Mouse (Mus musculus) liver, postnatal 0 days (tissue): ENCODE measurements around the gene Ncor2. TPM values are rescaled to one million over a fixed set of nuclear protein-coding genes. Genes with fewer than 3 reads are reported as not detected.

Source experiments
- ATAC-seq: fragments of 200-750 bp; cut with Nextera tagmentation; 2 replicates; pipeline ENCODE4 v1.8.0; 2017; ENCODE audit warnings: mild to moderate bottlenecking, moderate library complexity
- DNase-seq: peaks from one replicate; pipeline ENCODE4 v3.0.0-alpha.2; 2016
- H3K27ac ChIP-seq: fragments of 300-500 bp; sonication (generic); 2 replicates; pipeline ENCODE4 v1.5.1; 2014; ENCODE audit warnings: antibody characterized with exemption, moderate library complexity, mild to moderate bottlenecking, low read depth
- H3K27me3 ChIP-seq: fragments of 300-500 bp; sonication (generic); 2 replicates; pipeline ENCODE4 v1.6.1; 2014; ENCODE audit warnings: low read length, control low read depth, mixed read lengths; ENCODE audit not compliant: insufficient read depth
- H3K36me3 ChIP-seq: fragments of 300-500 bp; sonication (generic); replicated peaks from 2 replicates; pipeline ENCODE4 v1.6.1; 2014; ENCODE audit warnings: mild to moderate bottlenecking, control low read depth, low read length, moderate library complexity, mixed read lengths; ENCODE audit not compliant: insufficient read depth
- H3K4me1 ChIP-seq: fragments of 300-500 bp; sonication (generic); 2 replicates; pipeline ENCODE4 v1.6.1; 2014; ENCODE audit warnings: antibody characterized with exemption, mild to moderate bottlenecking, control low read depth; ENCODE audit not compliant: insufficient read depth
- H3K4me2 ChIP-seq: fragments of 300-500 bp; sonication (generic); 2 replicates; pipeline ENCODE4 v1.6.1; 2014; ENCODE audit warnings: low read depth, mild to moderate bottlenecking, low read length, moderate library complexity, mixed read lengths
- H3K4me3 ChIP-seq: fragments of 300-500 bp; sonication (generic); 2 replicates; pipeline ENCODE4 v1.5.1; 2014; ENCODE audit warnings: low read depth, low read length
- H3K9ac ChIP-seq: fragments of 300-500 bp; sonication (generic); replicated peaks from 2 replicates; pipeline ENCODE4 v1.6.1; 2014; ENCODE audit warnings: mild to moderate bottlenecking, moderate library complexity
- H3K9me3 ChIP-seq: fragments of 300-500 bp; sonication (generic); 2 replicates; pipeline ENCODE4 v1.6.1; 2016; ENCODE audit warnings: mild to moderate bottlenecking, control low read depth, low read length, mixed read lengths
- CTCF ChIP-seq: sonication (generic); IDR thresholded peaks from 2 replicates; pipeline ENCODE4 v1.5.1; 2016; ENCODE audit warnings: antibody characterized with exemption, low read depth
- EP300 ChIP-seq: IDR thresholded peaks from 2 replicates; pipeline ENCODE4 v1.6.1; 2016; ENCODE audit warnings: antibody characterized with exemption, low read depth, mild to moderate bottlenecking
- WGBS: fragments of 180-500 bp; shearing (Covaris S2); extraction: QIAGEN DNeasy Blood & Tissue Kit; methylation state at CpG from one replicate; pipeline ENCODE4 v1.1.7; 2014; ENCODE audit not compliant: insufficient replicate concordance; 5-methylcytosine and 5-hydroxymethylcytosine counted together
- polyA plus RNA-seq: library from polyadenylated mRNA; unstranded; fragments of >200 nt; fragmentation: Nextera tagmentation; extraction: Ambion mirVana; gene quantifications from 2 replicates; pipeline ENCODE4 v1.2.1, GENCODE M21; 2015

Gene Ncor2
- polyA plus RNA-seq, 1 experiment from 2014 or later = 3.1 TPM

DNA sequence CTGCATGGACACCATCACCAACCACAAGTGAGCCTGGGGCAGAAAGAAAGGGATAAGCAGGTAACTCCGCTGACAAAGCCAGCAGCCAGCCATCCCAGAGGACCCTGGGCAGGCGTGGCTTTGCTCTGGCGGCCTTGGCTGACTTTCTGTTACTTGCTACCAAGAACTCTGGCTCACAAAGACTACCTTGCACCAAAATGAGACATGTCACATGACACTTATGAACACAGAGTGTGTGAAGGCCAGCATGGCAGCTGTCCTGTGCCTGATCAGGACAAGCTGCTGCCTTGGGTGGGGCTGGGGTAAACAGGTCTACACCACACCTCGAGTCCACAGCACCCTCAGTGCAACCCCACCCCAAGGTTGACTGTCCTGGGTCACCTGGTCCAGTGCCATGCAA is 51.6 kb downstream of the Ncor2 start:
- WGBS = 76% methylated on average over 4 of the region's 4 CpGs
- H3K4me3 ChIP-seq = no peak overlapping the region
- no peaks in the 10 kb centered on the region for H3K9me3 ChIP-seq
- no peaks in the 10 kb centered on the region for H3K36me3 ChIP-seq
- no peak overlapping the region for H3K27ac ChIP-seq
- no peak overlapping the region for H3K4me2 ChIP-seq
- no peak overlapping the region for H3K9ac ChIP-seq
- TF ChIP-seq CTCF (no peak), EP300 (no peak)
- H3K27me3 ChIP-seq = no peaks in the 10 kb centered on the region
- no peak for DNase-seq
- H3K4me1 ChIP-seq = peaks cover 5% of the 10 kb centered on the region; the same call in 1 of the 2 replicates
- ATAC-seq = no peak

- ATAC-seq (no peak), DNase-seq (no peak)
- Histone ChIP-seq H3K4me2 (no peak overlapping the region), H3K4me1 (peaks cover 5% of the 10 kb centered on the region; the same call in 1 of the 2 replicates), H3K27me3 (no peaks in the 10 kb centered on the region), H3K9ac (no peak overlapping the region), H3K36me3 (no peaks in the 10 kb centered on the region), H3K9me3 (no peaks in the 10 kb centered on the region), H3K4me3 (no peak overlapping the region), H3K27ac (no peak overlapping the region)
- WGBS = 80% methylated on average over 4 of the region's 4 CpGs
- TF ChIP-seq EP300 (no peak), CTCF (no peak)
These were observed 53.0 kb downstream of the Ncor2 start for GRCm38 (mm10) chr5:125125966-125126464.

DNA sequence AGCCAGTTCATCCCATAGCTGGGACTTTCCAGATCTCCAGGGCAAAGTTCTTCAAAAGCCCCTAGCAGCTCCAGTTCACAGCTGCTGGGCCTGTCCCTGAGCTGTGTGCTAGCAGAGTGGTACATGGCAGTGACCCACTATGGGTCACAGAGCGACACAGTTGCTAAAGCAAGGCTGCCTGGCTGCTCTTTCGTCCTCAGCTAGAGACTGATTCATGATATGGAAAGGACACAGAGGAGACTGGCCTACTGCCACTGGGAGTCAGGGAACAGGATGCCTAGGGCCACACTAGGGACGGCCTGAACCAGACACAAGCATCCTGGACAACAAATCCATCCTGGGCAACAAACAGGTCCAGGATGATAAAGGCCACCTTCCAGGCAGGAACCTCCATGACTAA is 53.8 kb downstream of the Ncor2 start:
- Histone ChIP-seq H3K36me3 (0 out of 2 replicates have a peak, but pooled peaks cover 2% of the 10 kb centered on the region), H3K4me3 (no peak overlapping the region), H3K27ac (no peak overlapping the region), H3K27me3 (no peaks in the 10 kb centered on the region), H3K4me1 (peaks cover 5% of the 10 kb centered on the region; the same call in 1 of the 2 replicates), H3K4me2 (no peak overlapping the region), H3K9me3 (no peaks in the 10 kb centered on the region), H3K9ac (no peak overlapping the region)
- DNase-seq (no peak), ATAC-seq (no peak)
- WGBS = 63% methylated on average over 3 of the region's 3 CpGs
- TF ChIP-seq EP300 (0 out of 2 replicates have a peak, but pooled peaks have one; percentile 23), CTCF (no peak)

GRCm38 (mm10) chr5:125124002-125124401 is 55.0 kb downstream of the Ncor2 start:
- no peaks in the 10 kb centered on the region for H3K9me3 ChIP-seq
- H3K9ac ChIP-seq = no peak overlapping the region
- peaks cover 2% of the 10 kb centered on the region for H3K36me3 ChIP-seq
- H3K4me1 ChIP-seq = 0 out of 2 replicates have a peak, but pooled peaks cover 2% of the 10 kb centered on the region
- no peak for DNase-seq
- no peak overlapping the region for H3K4me3 ChIP-seq
- ATAC-seq = no peak
- H3K27me3 ChIP-seq = no peaks in the 10 kb centered on the region
- 84% methylated on average over 7 of the region's 7 CpGs for WGBS
- H3K4me2 ChIP-seq = no peak overlapping the region
- H3K27ac ChIP-seq = no peak overlapping the region
- TF ChIP-seq EP300 (no peak), CTCF (no peak)

DNA sequence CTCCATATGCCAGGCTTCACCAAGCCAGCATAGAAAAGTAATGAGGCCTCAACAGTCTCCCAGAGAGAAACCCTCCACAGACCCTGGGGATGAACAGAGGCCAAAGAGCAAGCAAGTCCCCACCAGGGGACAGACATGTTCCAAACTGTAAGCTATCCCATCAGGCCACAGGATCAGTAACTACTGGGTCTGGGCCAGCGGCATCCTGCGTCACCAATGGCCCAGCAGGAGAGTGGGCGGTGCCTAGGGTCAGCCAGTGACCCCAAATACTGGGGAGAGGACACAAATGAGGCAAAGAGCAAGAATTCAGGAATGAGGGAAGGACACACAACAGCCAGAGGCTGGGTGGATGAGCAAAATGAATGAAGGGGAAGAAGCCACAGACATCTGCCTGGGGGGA is 55.8 kb downstream of the Ncor2 start:
- peak; percentile 50 for TF ChIP-seq CTCF
- TF ChIP-seq EP300 = no peak
- no peak overlapping the region for H3K9ac ChIP-seq
- no peak overlapping the region for H3K4me3 ChIP-seq
- 0 out of 2 replicates have a peak, but pooled peaks cover under 1% of the 10 kb centered on the region for H3K4me1 ChIP-seq
- no peak overlapping the region for H3K4me2 ChIP-seq
- ATAC-seq (peak; percentile 84), DNase-seq (peak; percentile 67)
- peaks cover 8% of the 10 kb centered on the region for H3K36me3 ChIP-seq
- WGBS = 74% methylated on average over 3 of the region's 3 CpGs
- H3K9me3 ChIP-seq = no peaks in the 10 kb centered on the region
- no peak overlapping the region for H3K27ac ChIP-seq
- no peaks in the 10 kb centered on the region for H3K27me3 ChIP-seq

DNA sequence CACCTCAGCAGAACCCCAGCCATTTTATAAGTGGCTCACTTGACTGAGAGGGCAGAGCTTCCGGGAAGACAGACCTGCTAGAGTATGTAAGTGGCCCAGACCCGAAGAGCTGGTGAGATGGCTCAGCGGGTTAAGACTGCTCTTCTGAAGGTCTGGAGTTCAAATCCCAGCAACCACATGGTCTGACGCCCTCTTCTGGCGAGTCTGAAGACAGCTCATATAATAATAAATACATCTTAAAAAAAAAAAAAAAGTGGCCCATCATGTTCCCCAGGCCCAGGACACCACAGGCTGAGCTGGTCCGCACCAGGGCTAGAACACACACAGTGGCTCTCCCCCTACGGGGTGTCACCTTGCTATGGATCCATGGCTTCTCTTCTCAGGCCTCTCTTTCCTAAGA is 56.5 kb downstream of the Ncor2 start:
- Histone ChIP-seq H3K9me3 (no peaks in the 10 kb centered on the region), H3K4me2 (no peak overlapping the region), H3K36me3 (peaks cover 11% of the 10 kb centered on the region), H3K9ac (no peak overlapping the region), H3K4me3 (no peak overlapping the region), H3K27ac (no peak overlapping the region), H3K27me3 (no peaks in the 10 kb centered on the region), H3K4me1 (no peaks in the 10 kb centered on the region)
- TF ChIP-seq CTCF (0 out of 2 replicates have a peak, but pooled peaks have one; percentile 12), EP300 (no peak)
- DNase-seq (no peak), ATAC-seq (no peak)
- WGBS = 73% methylated on average over 7 of the region's 7 CpGs
